Mouse (Mus musculus) heart, embryonic 12.5 days (tissue): Measurements from ENCODE around the gene Cxcl1. TPM values are rescaled to one million over a fixed set of nuclear protein-coding genes. Genes with fewer than 3 reads are reported as not detected.

ENCODE experiments used
- ATAC-seq: fragments of 200-750 bp; cut with Nextera tagmentation; 2 replicates; pipeline ENCODE4 v1.8.0; 2017; ENCODE audit warnings: moderate TSS enrichment, moderate library complexity; ENCODE audit not compliant: insufficient number of reproducible peaks, low FRiP score
- H3K27ac ChIP-seq: fragments of 300-500 bp; sonication (generic); 2 replicates; pipeline ENCODE4 v1.5.1; 2016; ENCODE audit warnings: mild to moderate bottlenecking, moderate library complexity; ENCODE audit not compliant: poor library complexity, severe bottlenecking
- H3K27me3 ChIP-seq: fragments of 300-500 bp; sonication (generic); replicated peaks from 2 replicates; pipeline ENCODE4 v1.6.1; 2016; ENCODE audit warnings: mild to moderate bottlenecking, moderate library complexity
- H3K36me3 ChIP-seq: fragments of 300-500 bp; sonication (generic); 2 replicates; pipeline ENCODE4 v1.6.1; 2016; ENCODE audit warnings: mild to moderate bottlenecking, moderate library complexity
- H3K4me1 ChIP-seq: fragments of 300-500 bp; sonication (generic); replicated peaks from 2 replicates; pipeline ENCODE4 v1.6.1; 2016; ENCODE audit warnings: mild to moderate bottlenecking
- H3K4me2 ChIP-seq: fragments of 300-500 bp; sonication (generic); 2 replicates; pipeline ENCODE4 v1.6.1; 2016; ENCODE audit warnings: mild to moderate bottlenecking, moderate library complexity
- H3K4me3 ChIP-seq: fragments of 300-500 bp; sonication (generic); 2 replicates; pipeline ENCODE4 v1.5.1; 2016; ENCODE audit warnings: mild to moderate bottlenecking
- H3K9ac ChIP-seq: fragments of 300-500 bp; sonication (generic); 2 replicates; pipeline ENCODE4 v1.6.1; 2016; ENCODE audit warnings: mild to moderate bottlenecking, moderate library complexity
- H3K9me3 ChIP-seq: fragments of 300-500 bp; sonication (generic); replicated peaks from 2 replicates; pipeline ENCODE4 v1.6.1; 2016; ENCODE audit warnings: mild to moderate bottlenecking, moderate library complexity
- WGBS: fragments of 180-500 bp; shearing (Covaris S2); methylation state at CpG from one replicate; pipeline ENCODE4 v1.1.7; 2016; 5-methylcytosine and 5-hydroxymethylcytosine counted together
- polyA plus RNA-seq: library from polyadenylated mRNA; unstranded; fragments of >200 nt; fragmentation: Nextera tagmentation; extraction: Ambion mirVana; gene quantifications from 2 replicates; pipeline ENCODE4 v1.2.1, GENCODE M21; 2016

Cxcl1 gene
- polyA plus RNA-seq, 1 experiment from 2014 or later: not detected

DNA sequence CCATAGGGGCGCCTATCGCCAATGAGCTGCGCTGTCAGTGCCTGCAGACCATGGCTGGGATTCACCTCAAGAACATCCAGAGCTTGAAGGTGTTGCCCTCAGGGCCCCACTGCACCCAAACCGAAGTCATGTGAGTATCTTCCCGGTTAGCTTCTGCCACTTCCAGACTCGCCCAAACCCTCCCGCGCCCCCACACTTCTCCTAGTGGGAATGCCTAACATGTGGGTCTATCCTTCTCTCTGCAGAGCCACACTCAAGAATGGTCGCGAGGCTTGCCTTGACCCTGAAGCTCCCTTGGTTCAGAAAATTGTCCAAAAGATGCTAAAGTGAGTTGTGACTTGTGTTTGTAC lies 398 bp downstream of the Cxcl1 start:
- H3K4me2 ChIP-seq: peak overlapping the region; percentile 81
- 24% methylated on average over 10 of the region's 10 CpGs for WGBS
- H3K36me3 ChIP-seq: no peaks in the 10 kb centered on the region
- no peaks in the 10 kb centered on the region for H3K9me3 ChIP-seq
- H3K27ac ChIP-seq: no peak overlapping the region
- peak overlapping the region; percentile 48 for H3K4me3 ChIP-seq
- H3K4me1 ChIP-seq: 0 out of 2 replicates have a peak, but pooled peaks cover 3% of the 10 kb centered on the region
- H3K9ac ChIP-seq: peak overlapping the region; percentile 38
- H3K27me3 ChIP-seq: peaks cover 7% of the 10 kb centered on the region; the same call in 1 of the 2 replicates
- ATAC-seq: peak; percentile 47; the same call in 1 of the 2 replicates

DNA sequence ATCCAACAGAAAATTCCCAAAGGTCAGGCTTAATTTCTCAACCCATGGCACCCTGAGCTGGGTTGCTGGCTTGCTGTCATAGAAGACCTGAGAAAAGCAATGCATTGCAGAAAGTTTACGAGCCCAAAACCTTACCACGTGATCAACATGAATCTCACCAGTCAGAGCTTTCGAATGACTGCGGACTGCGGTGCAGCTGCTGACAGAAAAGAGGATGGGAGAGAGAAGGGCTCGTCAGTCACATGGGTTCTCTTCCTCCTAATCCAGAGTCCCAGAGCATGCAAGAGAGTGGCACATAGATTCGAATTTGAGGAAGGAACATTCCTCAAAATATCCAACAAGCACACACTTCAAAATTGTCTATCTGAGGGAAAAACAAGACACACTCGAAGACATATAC lies 3.2 kb downstream of the Cxcl1 start:
- ATAC-seq: no peak
- H3K36me3 ChIP-seq: no peaks in the 10 kb centered on the region
- peaks cover 7% of the 10 kb centered on the region; the same call in 1 of the 2 replicates for H3K27me3 ChIP-seq
- 57% methylated on average over 8 of the region's 8 CpGs for WGBS
- no peak overlapping the region for H3K27ac ChIP-seq
- no peak overlapping the region for H3K4me3 ChIP-seq
- H3K4me2 ChIP-seq: no peak overlapping the region
- H3K9ac ChIP-seq: no peak overlapping the region
- no peaks in the 10 kb centered on the region for H3K9me3 ChIP-seq
- peaks cover 3% of the 10 kb centered on the region; the same call in 1 of the 2 replicates for H3K4me1 ChIP-seq

GRCm38 (mm10) chr5:90897429-90897828 lies 6.4 kb downstream of the Cxcl1 start:
- Histone ChIP-seq H3K9me3 (no peaks in the 10 kb centered on the region), H3K27me3 (peaks cover 4% of the 10 kb centered on the region; the same call in 1 of the 2 replicates), H3K4me2 (no peak overlapping the region), H3K4me1 (no peaks in the 10 kb centered on the region; the same call in 1 of the 2 replicates), H3K36me3 (no peaks in the 10 kb centered on the region), H3K27ac (no peak overlapping the region), H3K4me3 (no peak overlapping the region), H3K9ac (no peak overlapping the region)
- no peak for ATAC-seq
- WGBS: 62% methylated on average over 3 of the region's 3 CpGs

GRCm38 (mm10) chr5:90899308-90899707 lies 8.3 kb downstream of the Cxcl1 start:
- peaks cover 8% of the 10 kb centered on the region for H3K4me1 ChIP-seq
- H3K36me3 ChIP-seq: no peaks in the 10 kb centered on the region
- no peak overlapping the region for H3K27ac ChIP-seq
- no peak overlapping the region for H3K9ac ChIP-seq
- H3K4me2 ChIP-seq: no peak overlapping the region
- H3K27me3 ChIP-seq: peaks cover 15% of the 10 kb centered on the region
- no peak overlapping the region for H3K4me3 ChIP-seq
- H3K9me3 ChIP-seq: no peaks in the 10 kb centered on the region
- 70% methylated on average over 5 of the region's 5 CpGs for WGBS
- no peak for ATAC-seq

DNA sequence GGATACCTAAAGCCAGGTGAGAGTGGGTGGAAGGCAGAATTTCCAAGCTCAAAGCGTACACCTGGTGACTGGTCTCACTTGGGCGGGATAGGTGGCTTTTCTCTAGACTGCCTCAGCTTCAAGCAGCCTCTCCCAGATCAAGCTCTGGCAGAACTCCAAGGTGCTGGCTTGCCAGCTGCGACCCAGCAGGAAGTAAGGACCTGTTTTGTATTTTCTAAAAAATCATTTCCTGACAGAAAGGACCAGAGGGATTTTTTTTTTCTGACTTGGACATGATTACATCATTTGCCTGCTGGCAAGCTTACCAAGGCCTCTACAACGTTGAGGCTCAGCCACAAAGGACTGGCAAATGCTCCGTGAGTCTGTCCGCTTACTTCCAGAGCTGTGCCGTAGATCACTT lies 9.1 kb downstream of the Cxcl1 start:
- no peak overlapping the region for H3K4me3 ChIP-seq
- WGBS: 54% methylated on average over 7 of the region's 7 CpGs
- no peaks in the 10 kb centered on the region for H3K36me3 ChIP-seq
- no peak overlapping the region for H3K27ac ChIP-seq
- no peak overlapping the region for H3K4me2 ChIP-seq
- no peak overlapping the region for H3K9ac ChIP-seq
- no peaks in the 10 kb centered on the region for H3K9me3 ChIP-seq
- peaks cover 8% of the 10 kb centered on the region for H3K4me1 ChIP-seq
- H3K27me3 ChIP-seq: peaks cover 20% of the 10 kb centered on the region
- no peak for ATAC-seq

GRCm38 (mm10) chr5:90900688-90901087 lies 9.6 kb downstream of the Cxcl1 start:
- Histone ChIP-seq H3K4me3 (no peak overlapping the region), H3K27me3 (peaks cover 21% of the 10 kb centered on the region), H3K4me2 (no peak overlapping the region), H3K27ac (no peak overlapping the region), H3K9ac (no peak overlapping the region), H3K4me1 (peaks cover 8% of the 10 kb centered on the region), H3K9me3 (no peaks in the 10 kb centered on the region), H3K36me3 (no peaks in the 10 kb centered on the region)
- ATAC-seq: no peak
- whole genome bisulfite sequencing: 73% methylated on average over 7 of the region's 7 CpGs

- no peak for ATAC-seq
- peaks cover 8% of the 10 kb centered on the region for H3K4me1 ChIP-seq
- H3K27ac ChIP-seq: no peak overlapping the region
- no peak overlapping the region for H3K9ac ChIP-seq
- peaks cover 26% of the 10 kb centered on the region for H3K27me3 ChIP-seq
- no peaks in the 10 kb centered on the region for H3K9me3 ChIP-seq
- 12% methylated on average over 10 of the region's 10 CpGs for WGBS
- H3K4me3 ChIP-seq: peak overlapping the region; percentile 37
- no peaks in the 10 kb centered on the region for H3K36me3 ChIP-seq
- peak overlapping the region; percentile 80 for H3K4me2 ChIP-seq
Measured at GRCm38 (mm10) chr5:90902380-90903260, 11.6 kb downstream of the Cxcl1 start.

GRCm38 (mm10) chr5:90903339-90904020 lies 12.4 kb downstream of the Cxcl1 start, which contains the start of gene Cxcl2:
TSS of gene Cxcl2 (plus strand) at chr5:90903871.
- no peak for ATAC-seq
- Histone ChIP-seq H3K4me3 (peak within 1 kb of the TSS; percentile 37), H3K4me1 (peaks cover 8% of the 10 kb centered on the region), H3K36me3 (no peaks in the 10 kb centered on the region), H3K4me2 (peak within 1 kb of the TSS; percentile 80), H3K27me3 (peaks cover 29% of the 10 kb centered on the region), H3K9me3 (no peaks in the 10 kb centered on the region), H3K9ac (peak within 1 kb of the TSS; percentile 54), H3K27ac (no peak within 1 kb of the TSS)
- 10% methylated on average over 22 of the region's 22 CpGs for WGBS

DNA sequence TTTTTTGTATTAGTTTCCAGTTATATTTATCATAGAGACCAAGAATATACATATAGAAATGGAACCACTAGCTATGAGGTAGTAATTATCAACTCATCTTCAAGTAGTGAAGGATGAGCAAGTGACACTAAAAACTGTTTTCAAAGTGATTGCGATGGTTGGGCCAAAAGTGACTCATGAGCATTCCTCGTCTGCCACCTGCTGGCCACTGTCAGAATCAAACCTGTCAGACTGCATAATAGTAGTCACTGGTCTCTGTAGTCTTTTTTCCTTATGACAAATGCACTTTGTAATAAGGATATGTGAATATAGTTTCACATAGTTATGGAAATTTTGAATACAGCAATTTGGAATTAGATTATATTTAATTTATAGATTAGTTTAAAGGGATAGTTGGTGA lies 17.9 kb downstream of the Cxcl1 start:
- whole genome bisulfite sequencing: 4% methylated on average over 2 of the region's 2 CpGs
- no peak overlapping the region for H3K27ac ChIP-seq
- no peak for ATAC-seq
- no peak overlapping the region for H3K4me3 ChIP-seq
- H3K4me1 ChIP-seq: no peaks in the 10 kb centered on the region; the same call in 1 of the 2 replicates
- no peak overlapping the region for H3K9ac ChIP-seq
- no peaks in the 10 kb centered on the region for H3K36me3 ChIP-seq
- H3K9me3 ChIP-seq: no peaks in the 10 kb centered on the region
- H3K4me2 ChIP-seq: no peak overlapping the region
- peaks cover 21% of the 10 kb centered on the region for H3K27me3 ChIP-seq

DNA sequence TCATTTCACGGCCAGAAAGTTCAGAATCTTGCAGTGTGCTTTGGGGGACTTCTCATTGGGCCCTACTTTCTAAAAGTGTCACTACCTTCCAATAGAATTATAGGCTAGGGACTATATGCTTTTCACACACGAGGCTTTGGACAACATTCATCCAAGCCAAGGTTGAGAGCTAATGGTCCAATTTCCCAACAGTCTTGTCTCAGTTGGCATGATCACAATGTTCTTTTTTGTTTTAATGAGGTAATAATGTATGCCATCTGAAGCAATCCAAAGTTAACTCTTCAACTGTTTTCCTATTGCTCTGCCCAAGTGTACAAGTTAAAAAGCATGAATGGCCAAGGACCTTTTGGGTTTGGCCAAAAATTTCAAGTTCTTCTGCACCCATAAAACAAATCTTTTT lies 28.5 kb downstream of the Cxcl1 start:
- H3K4me1 ChIP-seq: no peaks in the 10 kb centered on the region
- H3K36me3 ChIP-seq: no peaks in the 10 kb centered on the region
- no peaks in the 10 kb centered on the region for H3K9me3 ChIP-seq
- no peak overlapping the region for H3K4me2 ChIP-seq
- 77% methylated on average over 2 of the region's 2 CpGs for WGBS
- H3K4me3 ChIP-seq: no peak overlapping the region
- no peak overlapping the region for H3K9ac ChIP-seq
- no peak for ATAC-seq
- H3K27ac ChIP-seq: no peak overlapping the region
- no peaks in the 10 kb centered on the region for H3K27me3 ChIP-seq

DNA sequence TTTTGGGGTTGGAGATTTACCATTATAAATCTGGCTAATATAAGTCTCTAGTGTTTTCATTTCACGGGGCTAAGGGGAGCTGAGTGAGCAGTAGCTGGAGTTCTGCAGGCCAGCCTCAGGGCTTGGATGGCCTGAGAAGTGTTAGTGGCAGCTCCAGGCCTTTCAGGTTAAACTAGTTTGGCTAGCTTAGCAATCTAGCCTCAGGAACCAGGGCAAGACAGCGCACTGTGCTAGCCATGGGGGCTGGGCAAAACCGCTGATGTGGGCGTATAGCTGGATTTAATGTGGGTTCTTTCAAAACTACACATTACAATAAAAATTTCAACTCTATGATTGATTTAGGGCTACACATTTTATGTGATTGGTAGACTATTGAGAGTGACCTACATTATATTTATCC lies 31.9 kb downstream of the Cxcl1 start:
- Histone ChIP-seq H3K36me3 (no peaks in the 10 kb centered on the region), H3K27me3 (no peaks in the 10 kb centered on the region), H3K9me3 (no peaks in the 10 kb centered on the region), H3K4me3 (no peak overlapping the region), H3K9ac (no peak overlapping the region), H3K4me2 (no peak overlapping the region), H3K27ac (no peak overlapping the region), H3K4me1 (no peaks in the 10 kb centered on the region)
- no peak for ATAC-seq
- WGBS: 86% methylated on average over 4 of the region's 4 CpGs
